Mouse (Mus musculus): ENCODE measurements around the gene Myrip. TPM values are rescaled to one million over a fixed set of nuclear protein-coding genes. Genes with fewer than 3 reads are reported as not detected.

Myrip gene
- polyA plus RNA-seq, 1 experiment = 1.3 TPM

DNA sequence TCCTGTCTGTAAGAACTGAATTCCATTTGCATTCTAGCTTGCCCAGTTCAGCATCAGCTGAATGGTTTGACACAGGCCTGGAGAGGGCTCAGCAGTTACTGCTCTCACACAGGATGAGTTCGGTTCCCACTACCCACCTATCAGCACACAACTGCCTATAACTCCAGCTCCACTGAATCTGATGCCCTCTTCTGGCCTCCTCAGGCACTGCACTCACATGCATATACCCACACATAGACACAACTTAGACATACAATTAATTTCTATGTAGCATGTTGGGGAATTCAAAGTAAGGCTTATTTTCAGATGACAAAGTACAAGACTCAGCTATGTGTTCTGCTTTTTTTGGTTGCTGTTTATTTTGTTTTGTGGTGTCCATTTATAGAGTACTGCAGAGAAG, 137.0 kb downstream of the Myrip start:
- Histone ChIP-seq H3K4me1 (ENCODE audit: control insufficient read depth, insufficient read depth, low read length) (no peaks in the 10 kb centered on the region), H3K4me3 (ENCODE audit: insufficient read depth, low read depth, low read length) (no peak overlapping the region), H3K27ac (ENCODE audit: insufficient read depth, low read depth, low read length) (no peak overlapping the region), H3K27me3 (replicated peaks; ENCODE audit: control insufficient read depth, insufficient read depth, low read length) (no peaks in the 10 kb centered on the region), H3K36me3 (ENCODE audit: control insufficient read depth, insufficient read depth, low read length) (no peaks in the 10 kb centered on the region)
- no peak for DNase-seq
- WGBS = 98% methylated on average over 1 of the region's 1 CpGs
- TF ChIP-seq POLR2A (IDR thresholded peaks at IDR 0.05; ENCODE audit: low read depth, low read length) (no peak), CTCF (conservative IDR thresholded peaks at IDR 0.05; ENCODE audit: insufficient read depth, insufficient read length, low read depth, low read length) (no peak)

DNA sequence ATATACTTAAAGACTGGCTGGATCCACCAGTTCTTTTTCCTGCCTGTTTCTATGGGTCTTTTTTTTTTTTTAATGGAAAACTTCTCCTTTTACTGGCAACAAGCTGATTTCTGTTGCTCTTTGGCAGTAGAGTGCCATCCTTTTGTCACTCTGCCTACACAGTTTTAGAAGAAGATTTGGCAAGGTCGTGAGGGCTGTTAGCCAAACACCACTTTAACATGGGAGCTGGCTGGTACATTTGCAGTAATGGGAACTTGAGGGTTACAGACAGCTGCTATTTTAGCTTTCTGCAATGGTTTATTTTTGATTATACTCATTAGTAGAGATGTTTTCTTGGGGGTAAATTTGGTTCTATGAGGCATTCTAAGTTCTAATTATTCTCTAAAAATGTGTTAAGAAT, 137.5 kb downstream of the Myrip start:
- TF ChIP-seq POLR2A (IDR thresholded peaks at IDR 0.05; ENCODE audit: low read depth, low read length) (no peak), CTCF (conservative IDR thresholded peaks at IDR 0.05; ENCODE audit: insufficient read depth, insufficient read length, low read depth, low read length) (no peak)
- H3K4me3 ChIP-seq (ENCODE audit: insufficient read depth, low read depth, low read length) = no peak overlapping the region
- no peaks in the 10 kb centered on the region for H3K4me1 ChIP-seq (ENCODE audit: control insufficient read depth, insufficient read depth, low read length)
- no peak for DNase-seq
- H3K27me3 ChIP-seq (replicated peaks; ENCODE audit: control insufficient read depth, insufficient read depth, low read length) = no peaks in the 10 kb centered on the region
- H3K27ac ChIP-seq (ENCODE audit: insufficient read depth, low read depth, low read length) = no peak overlapping the region
- no peaks in the 10 kb centered on the region for H3K36me3 ChIP-seq (ENCODE audit: control insufficient read depth, insufficient read depth, low read length)
- 76% methylated on average over 1 of the region's 1 CpGs for WGBS

GRCm38 (mm10) chr9:120444642-120445041, 143.3 kb downstream of the Myrip start:
- 68% methylated on average over 9 of the region's 9 CpGs for WGBS
- Histone ChIP-seq H3K4me1 (ENCODE audit: control insufficient read depth, insufficient read depth, low read length) (no peaks in the 10 kb centered on the region), H3K27me3 (replicated peaks; ENCODE audit: control insufficient read depth, insufficient read depth, low read length) (no peaks in the 10 kb centered on the region), H3K4me3 (ENCODE audit: insufficient read depth, low read depth, low read length) (no peak overlapping the region), H3K27ac (ENCODE audit: insufficient read depth, low read depth, low read length) (no peak overlapping the region), H3K36me3 (ENCODE audit: control insufficient read depth, insufficient read depth, low read length) (no peaks in the 10 kb centered on the region)
- TF ChIP-seq CTCF (conservative IDR thresholded peaks at IDR 0.05; ENCODE audit: insufficient read depth, insufficient read length, low read depth, low read length) = no peak
- no peak for TF ChIP-seq POLR2A (IDR thresholded peaks at IDR 0.05; ENCODE audit: low read depth, low read length)
- no peak for DNase-seq

DNA sequence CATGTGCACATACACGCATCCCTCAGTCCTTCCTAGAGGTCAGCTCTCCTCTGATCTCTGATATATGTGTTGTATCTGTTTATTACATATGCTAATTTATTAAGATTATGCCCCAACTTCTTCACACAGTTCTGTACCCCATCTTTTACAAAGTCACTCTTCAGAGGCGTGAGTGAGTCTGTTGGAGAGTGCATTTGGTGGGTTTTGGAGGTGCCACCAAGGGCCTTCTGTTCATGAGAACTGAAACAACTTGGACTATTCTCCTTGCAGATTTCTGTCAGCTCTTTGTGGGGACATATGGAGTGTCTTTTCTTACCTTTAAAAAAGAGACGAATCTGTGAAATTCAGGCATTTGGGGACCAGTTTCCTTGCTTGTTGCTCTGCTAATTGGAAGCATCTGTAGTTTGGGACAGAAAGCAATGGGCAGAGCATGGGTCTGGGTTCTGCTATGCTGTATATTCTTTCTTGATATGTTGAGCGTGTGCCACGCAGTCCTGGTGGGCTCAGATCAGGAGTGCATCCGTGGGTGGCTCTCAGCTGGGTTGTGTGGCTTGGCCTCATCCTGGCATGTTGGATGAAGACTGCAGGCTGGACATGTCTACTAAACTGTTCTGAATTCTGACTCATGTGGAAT, 148.5 kb downstream of the Myrip start:
- no peaks in the 10 kb centered on the region for H3K4me1 ChIP-seq (ENCODE audit: control insufficient read depth, insufficient read depth, low read length)
- 89% methylated on average over 6 of the region's 6 CpGs for WGBS
- TF ChIP-seq CTCF (conservative IDR thresholded peaks at IDR 0.05; ENCODE audit: insufficient read depth, insufficient read length, low read depth, low read length) = no peak
- no peak for TF ChIP-seq POLR2A (IDR thresholded peaks at IDR 0.05; ENCODE audit: low read depth, low read length)
- H3K36me3 ChIP-seq (ENCODE audit: control insufficient read depth, insufficient read depth, low read length) = no peaks in the 10 kb centered on the region
- no peak for DNase-seq
- no peak overlapping the region for H3K4me3 ChIP-seq (ENCODE audit: insufficient read depth, low read depth, low read length)
- no peak overlapping the region for H3K27ac ChIP-seq (ENCODE audit: insufficient read depth, low read depth, low read length)
- no peaks in the 10 kb centered on the region for H3K27me3 ChIP-seq (replicated peaks; ENCODE audit: control insufficient read depth, insufficient read depth, low read length)

GRCm38 (mm10) chr9:120455768-120456655, 154.7 kb downstream of the Myrip start:
- Histone ChIP-seq H3K4me1 (ENCODE audit: control insufficient read depth, insufficient read depth, low read length) (no peaks in the 10 kb centered on the region), H3K27ac (ENCODE audit: insufficient read depth, low read depth, low read length) (no peak overlapping the region), H3K4me3 (ENCODE audit: insufficient read depth, low read depth, low read length) (no peak overlapping the region), H3K36me3 (ENCODE audit: control insufficient read depth, insufficient read depth, low read length) (no peaks in the 10 kb centered on the region), H3K27me3 (replicated peaks; ENCODE audit: control insufficient read depth, insufficient read depth, low read length) (no peaks in the 10 kb centered on the region)
- WGBS = 37% methylated on average over 9 of the region's 9 CpGs
- TF ChIP-seq CTCF (conservative IDR thresholded peaks at IDR 0.05; ENCODE audit: insufficient read depth, insufficient read length, low read depth, low read length) = no peak
- no peak for TF ChIP-seq POLR2A (IDR thresholded peaks at IDR 0.05; ENCODE audit: low read depth, low read length)
- no peak for DNase-seq

GRCm38 (mm10) chr9:120470431-120470830, 169.1 kb downstream of the Myrip start:
- Histone ChIP-seq H3K27me3 (replicated peaks; ENCODE audit: control insufficient read depth, insufficient read depth, low read length) (no peaks in the 10 kb centered on the region), H3K4me3 (ENCODE audit: insufficient read depth, low read depth, low read length) (no peak overlapping the region), H3K4me1 (ENCODE audit: control insufficient read depth, insufficient read depth, low read length) (no peaks in the 10 kb centered on the region), H3K27ac (ENCODE audit: insufficient read depth, low read depth, low read length) (no peak overlapping the region), H3K36me3 (ENCODE audit: control insufficient read depth, insufficient read depth, low read length) (no peaks in the 10 kb centered on the region)
- WGBS = 97% methylated on average over 1 of the region's 1 CpGs
- TF ChIP-seq POLR2A (IDR thresholded peaks at IDR 0.05; ENCODE audit: low read depth, low read length) (no peak), CTCF (conservative IDR thresholded peaks at IDR 0.05; ENCODE audit: insufficient read depth, insufficient read length, low read depth, low read length) (no peak)
- DNase-seq = no peak

GRCm38 (mm10) chr9:120481644-120482043, 180.3 kb downstream of the Myrip start:
- Histone ChIP-seq H3K27ac (ENCODE audit: insufficient read depth, low read depth, low read length) (no peak overlapping the region), H3K4me1 (ENCODE audit: control insufficient read depth, insufficient read depth, low read length) (no peaks in the 10 kb centered on the region), H3K4me3 (ENCODE audit: insufficient read depth, low read depth, low read length) (no peak overlapping the region), H3K27me3 (replicated peaks; ENCODE audit: control insufficient read depth, insufficient read depth, low read length) (no peaks in the 10 kb centered on the region), H3K36me3 (ENCODE audit: control insufficient read depth, insufficient read depth, low read length) (no peaks in the 10 kb centered on the region)
- no peak for DNase-seq
- WGBS = 67% methylated on average over 3 of the region's 3 CpGs
- TF ChIP-seq POLR2A (IDR thresholded peaks at IDR 0.05; ENCODE audit: low read depth, low read length) = no peak
